Mouse (Mus musculus) olfactory bulb, adult 2 months (tissue): Measurements from ENCODE around the gene Psmg1.

Experiments used
- CTCF ChIP-seq: fragments of 200-500 bp; IDR thresholded peaks from 2 replicates; pipeline ENCODE4 v1.5.1; 2012; ENCODE audit warnings: low read depth, mild to moderate bottlenecking, low read length, moderate library complexity; ENCODE audit not compliant: insufficient read depth
- POLR2A ChIP-seq: fragments of 200-500 bp; IDR thresholded peaks from 2 replicates; pipeline ENCODE4 v1.6.1; 2012; ENCODE audit warnings: mild to moderate bottlenecking, low read depth, low read length, moderate library complexity; ENCODE audit not compliant: insufficient read depth

DNA sequence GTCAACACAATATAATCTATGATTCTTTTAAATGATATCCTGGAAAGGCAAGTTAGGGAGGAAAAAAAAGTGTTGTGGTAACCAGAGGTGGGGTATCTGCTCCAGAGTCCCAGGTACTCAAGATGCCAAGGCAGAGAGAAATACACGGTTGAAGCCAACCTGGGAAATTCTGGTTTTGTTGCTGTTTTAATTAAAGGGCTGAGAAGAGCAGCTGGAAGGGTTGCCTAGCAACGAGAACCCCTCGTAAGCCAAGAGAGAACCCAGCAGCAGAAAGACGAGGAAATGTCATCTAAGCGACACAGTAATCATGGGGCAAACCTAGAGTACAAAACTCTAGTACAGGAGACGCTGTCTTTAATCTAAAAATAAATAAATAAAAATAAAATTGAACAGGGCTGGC, 48.8 kb upstream of the Psmg1 start:
- TF ChIP-seq POLR2A (no peak), CTCF (no peak)
